Mouse (Mus musculus): Measurements from ENCODE around the gene Ybx3. TPM values are rescaled to one million over a fixed set of nuclear protein-coding genes. Genes with fewer than 3 reads are reported as not detected.

Gene Ybx3
- polyA plus RNA-seq (2012; rRNA removed), result 48.2 and 71.4 TPM in 2 replicates

DNA sequence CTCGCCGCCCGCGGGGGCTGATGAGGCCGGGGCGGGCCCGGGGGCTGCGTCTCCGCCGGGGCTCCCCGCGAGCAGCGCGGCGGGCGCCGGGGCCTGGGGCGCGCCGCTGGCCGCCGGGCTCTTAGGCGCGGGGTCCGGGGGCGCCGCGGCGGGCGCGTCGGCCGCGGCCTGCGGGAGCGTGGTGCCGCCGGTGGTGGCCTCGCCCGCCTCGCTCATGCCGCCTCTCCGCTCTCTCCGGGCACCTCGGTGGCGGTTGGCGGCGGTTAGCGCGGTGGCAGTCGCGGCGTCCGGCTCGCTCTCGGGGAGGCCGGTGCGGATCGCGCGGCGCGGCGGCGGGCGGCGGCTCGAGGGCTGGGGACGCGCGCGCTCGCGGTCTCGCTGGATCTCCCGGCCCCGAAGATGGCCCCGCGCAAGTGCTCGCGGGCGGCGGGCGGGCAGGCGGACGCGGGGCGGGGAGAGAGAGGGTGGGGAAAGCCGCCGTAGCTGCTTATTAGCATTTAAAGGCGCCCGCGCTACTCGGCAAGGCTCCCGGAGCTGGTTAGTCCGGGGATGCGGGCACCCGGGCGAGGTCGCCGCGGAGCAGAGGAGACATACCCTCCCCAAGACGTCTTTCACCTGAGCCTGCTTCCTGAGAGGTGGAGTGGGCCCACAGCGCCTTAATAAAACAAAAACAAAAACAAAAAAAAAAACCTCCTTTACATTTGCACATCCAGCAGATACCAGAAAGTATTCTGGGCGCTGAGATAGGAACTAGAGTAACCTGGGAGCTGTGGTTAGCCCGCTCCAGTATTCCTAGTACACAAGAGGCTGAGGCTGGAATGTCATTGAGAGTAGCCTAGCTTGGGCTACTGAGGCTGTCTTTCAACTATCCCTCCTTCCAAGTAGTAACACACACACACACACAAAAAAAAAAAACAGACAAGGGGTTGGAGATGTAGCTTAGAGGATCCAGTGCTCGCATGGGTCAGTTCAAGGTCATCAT, at the start of gene Ybx3:
Gene Ybx3, minus strand, starts transcription at position 437 of the 982 bp plus-strand sequence.
- TF ChIP-seq POLR2A (IDR thresholded peaks at IDR 0.05; ENCODE audit: control insufficient read depth, extremely low read depth, insufficient read depth, low read length, poor library complexity), result no peak
- no peak for TF ChIP-seq CTCF (IDR thresholded peaks at IDR 0.05; ENCODE audit: borderline replicate concordance, control insufficient read depth, extremely low read depth, insufficient read depth, low read length, poor library complexity)
- no peaks in the 10 kb centered on the region for H3K36me3 ChIP-seq (ENCODE audit: control insufficient read depth, insufficient read depth, low read length)
- peak within 1 kb of the TSS; percentile 85 for H3K4me3 ChIP-seq (ENCODE audit: control insufficient read depth, insufficient read depth, low read length)
- no peak within 1 kb of the TSS for H3K27ac ChIP-seq (ENCODE audit: control insufficient read depth, insufficient read depth, low read length)
- peaks cover 12% of the 10 kb centered on the region for H3K4me1 ChIP-seq (replicated peaks; ENCODE audit: control insufficient read depth, insufficient read depth, low read length)
- no peaks in the 10 kb centered on the region for H3K27me3 ChIP-seq (ENCODE audit: control insufficient read depth, insufficient read depth, low read length)
- 3% methylated on average over 107 of the region's 107 CpGs for WGBS
- DNase-seq, result peak; percentile 50

DNA sequence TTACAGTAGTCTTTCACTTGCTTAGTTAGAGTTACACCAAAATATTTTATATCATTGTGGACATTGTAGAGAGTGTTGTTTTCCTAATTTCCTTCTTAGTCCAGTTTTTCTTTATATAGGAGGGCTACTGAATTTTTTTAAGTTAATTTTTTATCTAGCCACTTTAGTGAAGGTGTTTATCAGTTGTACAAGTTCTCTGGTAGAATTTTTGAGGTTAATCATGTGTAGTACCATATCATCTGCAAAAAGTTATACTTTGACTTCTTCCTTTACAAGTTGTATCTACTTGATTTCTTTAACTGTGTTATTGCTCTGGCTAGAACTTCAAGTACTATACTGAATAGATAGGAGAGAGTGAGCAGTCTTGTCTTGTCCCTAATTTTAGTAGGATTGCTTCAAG, 48.4 kb upstream of the Ybx3 start:
- H3K4me3 ChIP-seq (ENCODE audit: control insufficient read depth, insufficient read depth, low read length), result no peak overlapping the region
- DNase-seq, result no peak
- H3K27ac ChIP-seq (ENCODE audit: control insufficient read depth, insufficient read depth, low read length), result no peak overlapping the region
- H3K4me1 ChIP-seq (replicated peaks; ENCODE audit: control insufficient read depth, insufficient read depth, low read length), result no peaks in the 10 kb centered on the region
- peaks cover 7% of the 10 kb centered on the region; the same call in 1 of the 2 replicates for H3K27me3 ChIP-seq (ENCODE audit: control insufficient read depth, insufficient read depth, low read length)
- H3K36me3 ChIP-seq (ENCODE audit: control insufficient read depth, insufficient read depth, low read length), result no peaks in the 10 kb centered on the region
- no peak for TF ChIP-seq CTCF (IDR thresholded peaks at IDR 0.05; ENCODE audit: borderline replicate concordance, control insufficient read depth, extremely low read depth, insufficient read depth, low read length, poor library complexity)

DNA sequence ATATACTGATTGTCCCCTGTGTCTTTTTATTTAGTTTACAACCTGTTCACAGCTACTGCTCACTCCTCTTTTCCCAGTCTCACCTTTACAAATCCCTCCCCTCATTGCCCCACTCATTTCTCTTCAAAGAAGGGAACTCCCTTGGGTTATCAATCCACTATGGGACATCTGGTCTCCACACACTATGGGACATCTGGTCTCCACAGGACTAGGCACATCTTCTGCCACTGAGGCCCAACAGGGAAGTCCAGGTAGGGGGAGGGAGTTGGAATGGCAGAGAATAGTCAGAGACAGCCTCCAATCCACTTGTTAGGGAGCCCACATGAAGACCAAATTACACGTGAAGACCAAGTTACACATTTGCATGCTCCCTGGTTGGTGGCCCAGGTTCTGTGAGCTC, 45.8 kb upstream of the Ybx3 start:
- no peaks in the 10 kb centered on the region for H3K4me1 ChIP-seq (replicated peaks; ENCODE audit: control insufficient read depth, insufficient read depth, low read length)
- no peak overlapping the region for H3K4me3 ChIP-seq (ENCODE audit: control insufficient read depth, insufficient read depth, low read length)
- H3K27ac ChIP-seq (ENCODE audit: control insufficient read depth, insufficient read depth, low read length), result no peak overlapping the region
- no peak for TF ChIP-seq CTCF (IDR thresholded peaks at IDR 0.05; ENCODE audit: borderline replicate concordance, control insufficient read depth, extremely low read depth, insufficient read depth, low read length, poor library complexity)
- WGBS, result 33% methylated on average over 1 of the region's 1 CpGs
- no peak for DNase-seq
- no peaks in the 10 kb centered on the region for H3K36me3 ChIP-seq (ENCODE audit: control insufficient read depth, insufficient read depth, low read length)
- H3K27me3 ChIP-seq (ENCODE audit: control insufficient read depth, insufficient read depth, low read length), result peaks cover 7% of the 10 kb centered on the region; the same call in 1 of the 2 replicates

DNA sequence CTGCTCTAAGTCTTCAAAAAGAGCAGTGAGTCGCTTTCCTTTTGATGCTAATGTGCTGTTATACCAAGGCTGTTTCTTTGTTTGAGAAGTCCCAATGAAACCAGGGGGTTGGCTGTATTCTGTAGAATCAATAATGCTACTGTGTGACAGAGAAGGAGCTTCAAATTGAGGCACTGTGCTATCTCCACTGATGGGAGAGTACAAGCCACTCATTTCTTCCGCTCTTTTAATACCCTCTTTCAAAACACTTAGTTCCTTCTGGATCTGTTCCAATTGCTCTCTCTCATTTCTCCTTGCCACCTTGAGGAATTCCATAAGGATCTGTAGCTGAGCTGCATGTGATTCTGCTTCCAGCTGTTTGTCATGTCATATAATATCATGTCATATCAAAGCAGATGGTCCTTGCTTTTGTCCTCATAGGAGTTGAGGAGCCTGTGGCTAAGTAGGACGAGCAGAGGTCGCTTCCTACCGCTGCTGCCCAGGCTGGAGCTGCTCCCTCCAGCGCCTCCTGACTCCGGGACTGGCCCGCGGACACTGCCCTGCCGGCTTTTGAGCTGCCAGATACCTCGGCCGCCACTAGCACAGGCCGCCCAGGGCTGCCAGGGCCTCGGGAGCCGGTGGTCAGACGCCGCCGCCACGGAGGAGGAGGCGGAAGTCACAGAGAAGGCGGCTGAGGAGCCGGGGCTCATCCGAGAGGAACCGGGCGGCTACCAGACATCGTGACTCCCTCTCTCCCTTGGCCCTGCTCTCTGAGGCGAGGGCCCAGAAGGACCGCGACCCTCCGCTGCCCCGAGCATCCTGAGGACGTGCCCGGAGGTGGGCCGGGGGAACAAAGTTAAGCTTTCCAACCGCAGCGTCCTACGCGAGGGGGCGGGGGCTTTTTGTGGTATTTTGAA, 45.1 kb upstream of the Ybx3 start:
- peaks cover 7% of the 10 kb centered on the region; the same call in 1 of the 2 replicates for H3K27me3 ChIP-seq (ENCODE audit: control insufficient read depth, insufficient read depth, low read length)
- H3K27ac ChIP-seq (ENCODE audit: control insufficient read depth, insufficient read depth, low read length), result no peak overlapping the region
- H3K36me3 ChIP-seq (ENCODE audit: control insufficient read depth, insufficient read depth, low read length), result no peaks in the 10 kb centered on the region
- no peaks in the 10 kb centered on the region for H3K4me1 ChIP-seq (replicated peaks; ENCODE audit: control insufficient read depth, insufficient read depth, low read length)
- 10% methylated on average over 39 of the region's 39 CpGs for WGBS
- TF ChIP-seq POLR2A (IDR thresholded peaks at IDR 0.05; ENCODE audit: control insufficient read depth, extremely low read depth, insufficient read depth, low read length, poor library complexity) (no peak), CTCF (IDR thresholded peaks at IDR 0.05; ENCODE audit: borderline replicate concordance, control insufficient read depth, extremely low read depth, insufficient read depth, low read length, poor library complexity) (no peak)
- H3K4me3 ChIP-seq (ENCODE audit: control insufficient read depth, insufficient read depth, low read length), result 0 out of 2 replicates have a peak overlapping the region, but pooled peaks have one; percentile 1
- DNase-seq, result no peak

DNA sequence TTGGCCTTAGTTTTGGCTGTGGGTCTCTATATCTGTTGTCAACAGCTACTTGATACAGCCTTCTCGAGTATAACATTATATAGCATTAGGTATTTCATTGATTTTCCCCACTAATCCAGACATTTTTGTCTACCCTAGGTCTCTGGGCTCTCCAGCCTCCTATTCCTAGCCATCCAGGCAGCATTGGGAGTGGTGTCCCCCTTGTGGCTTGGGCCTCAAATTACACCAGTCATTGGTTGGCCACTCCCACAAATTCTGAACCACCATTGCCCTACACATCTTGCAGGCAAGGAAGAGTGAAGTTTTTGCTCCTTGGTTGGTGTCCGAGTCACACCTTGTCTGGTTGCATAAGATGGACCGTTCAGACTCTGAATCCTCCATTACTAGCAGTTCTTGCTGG, 33.3 kb upstream of the Ybx3 start:
- Histone ChIP-seq H3K4me3 (ENCODE audit: control insufficient read depth, insufficient read depth, low read length) (no peak overlapping the region), H3K27ac (ENCODE audit: control insufficient read depth, insufficient read depth, low read length) (no peak overlapping the region), H3K27me3 (ENCODE audit: control insufficient read depth, insufficient read depth, low read length) (no peaks in the 10 kb centered on the region), H3K36me3 (ENCODE audit: control insufficient read depth, insufficient read depth, low read length) (no peaks in the 10 kb centered on the region), H3K4me1 (replicated peaks; ENCODE audit: control insufficient read depth, insufficient read depth, low read length) (no peaks in the 10 kb centered on the region)
- no peak for TF ChIP-seq CTCF (IDR thresholded peaks at IDR 0.05; ENCODE audit: borderline replicate concordance, control insufficient read depth, extremely low read depth, insufficient read depth, low read length, poor library complexity)
- no peak for TF ChIP-seq POLR2A (IDR thresholded peaks at IDR 0.05; ENCODE audit: control insufficient read depth, extremely low read depth, insufficient read depth, low read length, poor library complexity)
- 92% methylated on average over 3 of the region's 3 CpGs for WGBS
- no peak for DNase-seq

DNA sequence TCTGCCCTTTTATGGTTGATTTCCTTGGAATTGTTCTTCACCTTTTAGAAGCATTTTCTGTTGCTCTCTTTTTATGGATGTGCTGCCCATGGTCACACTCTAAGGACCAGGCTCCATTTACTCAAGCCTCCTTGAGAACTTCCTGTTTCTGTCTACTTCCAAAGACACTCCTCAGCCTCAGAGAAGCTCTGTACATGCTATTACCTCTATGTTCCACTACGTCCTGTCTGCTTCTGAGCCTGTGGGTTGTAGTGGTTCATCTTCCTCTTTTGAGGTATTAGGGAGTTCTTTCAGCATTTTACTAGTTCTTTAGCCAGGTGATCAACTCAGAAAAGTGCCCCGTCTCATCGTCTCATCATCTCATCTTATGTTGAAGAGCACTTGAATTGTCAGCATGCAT, 31.3 kb upstream of the Ybx3 start:
- WGBS, result 48% methylated on average over 3 of the region's 3 CpGs
- DNase-seq, result no peak
- H3K27me3 ChIP-seq (ENCODE audit: control insufficient read depth, insufficient read depth, low read length), result no peaks in the 10 kb centered on the region
- no peaks in the 10 kb centered on the region for H3K4me1 ChIP-seq (replicated peaks; ENCODE audit: control insufficient read depth, insufficient read depth, low read length)
- TF ChIP-seq CTCF (IDR thresholded peaks at IDR 0.05; ENCODE audit: borderline replicate concordance, control insufficient read depth, extremely low read depth, insufficient read depth, low read length, poor library complexity) (no peak), POLR2A (IDR thresholded peaks at IDR 0.05; ENCODE audit: control insufficient read depth, extremely low read depth, insufficient read depth, low read length, poor library complexity) (no peak)
- no peak overlapping the region for H3K27ac ChIP-seq (ENCODE audit: control insufficient read depth, insufficient read depth, low read length)
- no peaks in the 10 kb centered on the region for H3K36me3 ChIP-seq (ENCODE audit: control insufficient read depth, insufficient read depth, low read length)
- no peak overlapping the region for H3K4me3 ChIP-seq (ENCODE audit: control insufficient read depth, insufficient read depth, low read length)

Measured in thymus, adult 2 months (tissue).